Mouse (Mus musculus): Measurements from ENCODE around the gene Cd86. TPM values are rescaled to one million over a fixed set of nuclear protein-coding genes. Genes with fewer than 3 reads are reported as not detected.

The Cd86 gene
- 1 to 10 TPM in 1 of 2 experiments, under 1 TPM in 1; 0.62 to 1.0 TPM for total RNA-seq (2021)

- intact Hi-C loops (cut with DNase I): no loop called here
- no peak for DNase-seq
These were observed at the start of gene Cd86 for GRCm38 (mm10) chr16:36665782-36666181. Gene Cd86, minus strand, starts transcription at chr16:36666081.

- intact Hi-C loops (cut with DNase I): no loop called here
- DNase-seq: no peak
These were observed 45.9 kb upstream of the Cd86 start for GRCm38 (mm10) chr16:36711760-36712159.

- no peak for DNase-seq
- intact Hi-C loops (cut with DNase I): no loop called here
These were observed 44.9 kb upstream of the Cd86 start for GRCm38 (mm10) chr16:36710794-36711193.

- no peak for DNase-seq
- intact Hi-C loops (cut with DNase I): loop anchor here (10.0 kb wide), 1 partner anchor 235 kb away; no protein-coding TSS in a partner anchor
These were observed 43.5 kb upstream of the Cd86 start for GRCm38 (mm10) chr16:36709405-36709804.

GRCm38 (mm10) chr16:36708751-36709150, 42.9 kb upstream of the Cd86 start:
- no peak for DNase-seq
- intact Hi-C loops (cut with DNase I): loop anchor here (10.0 kb wide), 1 partner anchor 234 kb away; no protein-coding TSS in a partner anchor

- intact Hi-C loops (cut with DNase I): loop anchor here (10.0 kb wide), 1 partner anchor 233 kb away; no protein-coding TSS in a partner anchor
- DNase-seq: no peak
These were observed 42.0 kb upstream of the Cd86 start for GRCm38 (mm10) chr16:36707702-36708423.

- no peak for DNase-seq
- intact Hi-C loops (cut with DNase I): loop anchor here (10.0 kb wide), 1 partner anchor 226 kb away; no protein-coding TSS in a partner anchor
These were observed 34.6 kb upstream of the Cd86 start for GRCm38 (mm10) chr16:36700484-36700883.

GRCm38 (mm10) chr16:36697331-36697730, 31.4 kb upstream of the Cd86 start:
- intact Hi-C loops (cut with DNase I): no loop called here
- DNase-seq: no peak

GRCm38 (mm10) chr16:36694798-36695290, 29.0 kb upstream of the Cd86 start:
- intact Hi-C loops (cut with DNase I): no loop called here
- no peak for DNase-seq

GRCm38 (mm10) chr16:36693818-36694413, 28.0 kb upstream of the Cd86 start, which contains the start of gene Ildr1:
Gene Ildr1, plus strand, starts transcription at chr16:36693978.
- DNase-seq: no peak
- intact Hi-C loops (cut with DNase I): no loop called here

- no peak for DNase-seq
- intact Hi-C loops (cut with DNase I): no loop called here
These were observed 25.6 kb upstream of the Cd86 start for GRCm38 (mm10) chr16:36691484-36691883.

GRCm38 (mm10) chr16:36688076-36688475, 22.2 kb upstream of the Cd86 start:
- DNase-seq: no peak
- intact Hi-C loops (cut with DNase I): no loop called here

- DNase-seq: no peak
- intact Hi-C loops (cut with DNase I): no loop called here
These were observed 18.5 kb upstream of the Cd86 start for GRCm38 (mm10) chr16:36684325-36684918.

- DNase-seq: no peak
- intact Hi-C loops (cut with DNase I): no loop called here
These were observed 15.9 kb upstream of the Cd86 start for GRCm38 (mm10) chr16:36681829-36682228.

- intact Hi-C loops (cut with DNase I): no loop called here
- DNase-seq: no peak
These were observed 10.0 kb upstream of the Cd86 start for GRCm38 (mm10) chr16:36675902-36676301.

- DNase-seq: no peak
These were observed 9.4 kb upstream of the Cd86 start for GRCm38 (mm10) chr16:36675304-36675703.

GRCm38 (mm10) chr16:36674457-36675204, 8.8 kb upstream of the Cd86 start:
- intact Hi-C loops (cut with DNase I): no loop called here
- DNase-seq: no peak

More at GRCm38 (mm10) chr16:36675304-36675703, 9.4 kb upstream of the Cd86 start:
- intact Hi-C loops (cut with DNase I): no loop called here

GRCm38 (mm10) chr16:36673196-36673595, 7.3 kb upstream of the Cd86 start:
- DNase-seq: no peak
- intact Hi-C loops (cut with DNase I): no loop called here

GRCm38 (mm10) chr16:36670590-36670989, 4.7 kb upstream of the Cd86 start:
- DNase-seq: no peak
- intact Hi-C loops (cut with DNase I): no loop called here

- intact Hi-C loops (cut with DNase I): no loop called here
- DNase-seq: no peak
These were observed 652 bp upstream of the Cd86 start for GRCm38 (mm10) chr16:36666448-36667017.
